Mouse (Mus musculus): ENCODE results near the gene Gm17949. TPM values are rescaled to one million over a fixed set of nuclear protein-coding genes. Genes with fewer than 3 reads are reported as not detected.
A peak's percentile ranks its signal among the peaks of the same experiment; 100 is the strongest.

Gene Gm17949
- total and polyA plus RNA-seq, 3 experiments: 0.08 to 0.13 TPM; not detected in 1

DNA sequence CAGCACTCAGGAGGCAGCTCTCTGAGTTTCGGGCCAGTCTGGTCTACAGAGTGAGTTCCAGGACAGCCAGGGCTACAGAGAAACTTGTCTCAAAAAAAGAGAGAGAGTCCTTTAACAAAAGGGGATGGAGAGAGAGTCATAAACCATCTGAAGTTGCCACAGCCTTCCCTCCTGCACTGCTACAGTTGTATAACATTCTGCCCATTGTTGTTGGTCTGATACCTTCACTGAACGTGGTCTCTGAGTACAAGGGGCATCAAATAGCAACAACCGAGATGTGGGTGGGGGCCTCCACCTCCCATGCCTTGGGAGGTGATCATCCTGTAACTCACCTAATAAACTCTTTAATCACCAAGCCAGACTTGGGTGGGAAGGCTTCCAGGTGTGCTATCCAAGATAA lies 25.6 kb upstream of the Gm17949 start:
- no peaks in the 10 kb centered on the region for H3K36me3 ChIP-seq (ENCODE audit: control insufficient read depth in 1 of 2, insufficient read depth in 2 of 2, low read length in 2 of 2)
- no peak overlapping the region for H3K4me3 ChIP-seq (ENCODE audit: control insufficient read depth in 1 of 2, insufficient read depth in 1 of 2, low read depth in 2 of 2, low read length in 2 of 2)
- H3K27me3 ChIP-seq (ENCODE audit: control insufficient read depth in 1 of 2, insufficient read depth in 2 of 2, low read length in 2 of 2): no peaks in the 10 kb centered on the region; a peak in 1 of 4 replicates
- H3K27ac ChIP-seq (ENCODE audit: control insufficient read depth, low read depth, low read length): no peak overlapping the region
- no peaks in the 10 kb centered on the region for H3K4me1 ChIP-seq (ENCODE audit: control insufficient read depth in 1 of 2, insufficient read depth in 2 of 2, low read length in 2 of 2)
- H3K9me3 ChIP-seq (replicated peaks; ENCODE audit: insufficient read depth, low read length): no peaks in the 10 kb centered on the region
- no peak overlapping the region for H3K9ac ChIP-seq (ENCODE audit: control insufficient read depth, low read depth, low read length, poor library complexity, severe bottlenecking)
- no peak for TF ChIP-seq BHLHE40 (IDR thresholded peaks at IDR 0.05; ENCODE audit: borderline replicate concordance, low read depth, low read length)
- TF ChIP-seq MYC (IDR thresholded peaks at IDR 0.05; ENCODE audit: low read depth, low read length): no peak
- DNase-seq (ENCODE audit: low read depth, low spot score): no peak
- H3K79me2 ChIP-seq (ENCODE audit: control insufficient read depth, insufficient read depth, low read length, poor library complexity): peaks cover 5% of the 10 kb centered on the region

DNA sequence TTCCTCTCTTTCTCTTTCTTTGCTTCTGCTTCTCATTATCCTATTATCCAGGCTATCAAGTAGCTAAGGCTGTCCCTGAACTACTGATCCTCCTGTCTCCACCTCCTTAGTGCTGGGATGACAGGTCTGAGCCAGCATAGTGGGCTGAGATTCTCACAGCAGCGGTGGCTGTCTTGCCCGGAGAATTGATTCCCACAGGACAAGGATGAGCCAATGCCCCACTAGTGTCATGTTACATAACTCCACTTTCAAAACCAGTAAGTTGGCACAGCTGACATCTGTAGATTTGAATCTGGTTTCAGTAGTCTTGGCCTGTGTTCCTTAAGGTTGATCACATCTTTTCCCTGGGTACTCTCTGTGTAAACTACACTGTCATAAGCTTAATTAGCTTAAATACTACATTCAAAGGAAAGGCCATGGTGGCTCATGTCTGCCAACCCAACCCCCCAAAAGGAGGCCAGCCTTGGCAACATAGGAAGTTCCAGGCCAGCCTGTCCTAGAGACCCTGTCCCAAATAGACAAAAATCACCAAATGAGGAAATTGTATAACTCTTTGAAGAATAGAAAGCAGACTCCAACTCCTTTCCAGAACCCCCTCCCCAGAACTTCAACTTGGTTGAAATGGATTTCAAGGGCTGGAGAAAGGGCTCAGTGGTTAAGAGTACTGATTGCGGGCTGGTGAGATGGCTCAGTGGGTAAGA lies 25.0 kb upstream of the Gm17949 start:
- no peak for TF ChIP-seq RAD21 (IDR thresholded peaks at IDR 0.05; ENCODE audit: low read depth, low read length)
- no peak for TF ChIP-seq CHD1 (IDR thresholded peaks at IDR 0.05; ENCODE audit: low read depth, low read length)
- Histone ChIP-seq H3K36me3 (ENCODE audit: control insufficient read depth in 1 of 2, insufficient read depth in 2 of 2, low read length in 2 of 2) (peaks cover 0 to 4% of the 10 kb centered on the region in 2 experiments; a peak in 2 of 4 replicates), H3K9me3 (replicated peaks; ENCODE audit: insufficient read depth, low read length) (no peaks in the 10 kb centered on the region), H3K4me1 (ENCODE audit: control insufficient read depth in 1 of 2, insufficient read depth in 2 of 2, low read length in 2 of 2) (peaks cover 0 to 5% of the 10 kb centered on the region in 2 experiments; a peak in 2 of 4 replicates), H3K4me3 (ENCODE audit: control insufficient read depth in 1 of 2, insufficient read depth in 1 of 2, low read depth in 2 of 2, low read length in 2 of 2) (no peak overlapping the region), H3K27ac (ENCODE audit: control insufficient read depth, low read depth, low read length) (no peak overlapping the region), H3K9ac (ENCODE audit: control insufficient read depth, low read depth, low read length, poor library complexity, severe bottlenecking) (no peak overlapping the region), H3K27me3 (ENCODE audit: control insufficient read depth in 1 of 2, insufficient read depth in 2 of 2, low read length in 2 of 2) (no peaks in the 10 kb centered on the region; a peak in 1 of 4 replicates), H3K79me2 (ENCODE audit: control insufficient read depth, insufficient read depth, low read length, poor library complexity) (peaks cover 11% of the 10 kb centered on the region)
- DNase-seq (ENCODE audit: low read depth, low spot score): no peak

DNA sequence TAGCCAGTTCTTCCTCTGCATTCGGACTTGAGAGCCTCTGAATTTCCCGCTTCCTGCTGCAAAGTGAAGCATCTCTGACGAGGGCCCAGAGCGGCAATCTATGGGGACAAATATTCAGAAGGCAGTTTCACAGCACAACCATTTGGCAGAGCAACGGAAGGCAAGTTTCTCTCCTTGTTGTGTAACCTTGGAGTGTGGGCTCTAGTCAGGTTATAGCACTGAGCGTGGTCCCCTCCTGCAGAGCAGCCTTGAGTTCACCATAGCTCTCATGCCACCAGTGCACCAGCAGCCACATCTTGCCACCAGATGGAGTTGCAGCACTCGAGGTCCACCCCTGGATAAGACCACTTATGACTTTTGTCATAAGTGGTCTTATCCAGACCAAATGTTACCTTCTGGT lies 22.8 kb upstream of the Gm17949 start:
- Histone ChIP-seq H3K27me3 (ENCODE audit: control insufficient read depth in 1 of 2, insufficient read depth in 2 of 2, low read length in 2 of 2) (no peaks in the 10 kb centered on the region), H3K4me1 (ENCODE audit: control insufficient read depth in 1 of 2, insufficient read depth in 2 of 2, low read length in 2 of 2) (peaks cover 0 to 11% of the 10 kb centered on the region in 2 experiments; a peak in 2 of 4 replicates), H3K4me3 (ENCODE audit: control insufficient read depth in 1 of 2, insufficient read depth in 1 of 2, low read depth in 2 of 2, low read length in 2 of 2) (no peak overlapping the region), H3K9ac (ENCODE audit: control insufficient read depth, low read depth, low read length, poor library complexity, severe bottlenecking) (no peak overlapping the region), H3K79me2 (ENCODE audit: control insufficient read depth, insufficient read depth, low read length, poor library complexity) (peaks cover 17% of the 10 kb centered on the region), H3K36me3 (ENCODE audit: control insufficient read depth in 1 of 2, insufficient read depth in 2 of 2, low read length in 2 of 2) (peaks cover 0 to 8% of the 10 kb centered on the region in 2 experiments; a peak in 3 of 4 replicates), H3K9me3 (replicated peaks; ENCODE audit: insufficient read depth, low read length) (no peaks in the 10 kb centered on the region), H3K27ac (ENCODE audit: control insufficient read depth, low read depth, low read length) (no peak overlapping the region)
- peak; percentile 7 to 31 (median 30); a peak in 4 of 6 replicates for TF ChIP-seq CTCF (IDR thresholded peaks at IDR 0.05 in 2 of 3, conservative IDR thresholded peaks at IDR 0.05 in 1 of 3; ENCODE audit: control insufficient read depth in 1 of 3, insufficient read depth in 1 of 3, low read depth in 2 of 3, low read length in 3 of 3, poor library complexity in 1 of 3, severe bottlenecking in 1 of 3)
- TF ChIP-seq ETS1 (IDR thresholded peaks at IDR 0.05; ENCODE audit: low read depth, low read length): no peak
- DNase-seq (ENCODE audit: low read depth, low spot score): no peak

DNA sequence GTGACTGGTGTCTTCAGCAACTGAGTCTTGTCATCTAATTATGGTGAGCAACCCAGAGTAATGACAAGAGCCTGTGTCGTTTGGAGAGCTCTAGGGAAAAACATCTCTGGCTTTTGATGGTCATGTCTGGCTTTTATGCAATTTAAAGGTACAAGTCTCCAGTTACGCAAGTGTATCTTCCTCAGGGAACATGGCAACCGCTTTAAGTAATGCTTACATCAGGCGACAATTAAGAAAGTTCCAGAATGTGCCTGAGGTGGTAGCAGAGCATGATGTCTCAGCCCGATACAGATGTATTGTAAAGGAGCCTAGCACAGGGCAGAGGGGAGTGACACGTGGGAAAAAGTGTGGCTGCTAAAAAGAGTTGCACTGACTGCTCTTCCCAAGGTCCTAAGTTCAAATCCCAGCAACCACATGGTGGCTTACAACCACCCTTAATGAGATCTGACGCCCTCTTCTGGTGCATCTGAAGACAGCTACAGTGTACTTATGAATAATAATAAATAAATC lies 22.3 kb upstream of the Gm17949 start:
- Histone ChIP-seq H3K4me3 (ENCODE audit: control insufficient read depth in 1 of 2, insufficient read depth in 1 of 2, low read depth in 2 of 2, low read length in 2 of 2) (peak overlapping the region in 1 of 2 experiments; percentile 72; a peak in 2 of 4 replicates), H3K9ac (ENCODE audit: control insufficient read depth, low read depth, low read length, poor library complexity, severe bottlenecking) (no peak overlapping the region), H3K9me3 (replicated peaks; ENCODE audit: insufficient read depth, low read length) (no peaks in the 10 kb centered on the region), H3K27me3 (ENCODE audit: control insufficient read depth in 1 of 2, insufficient read depth in 2 of 2, low read length in 2 of 2) (no peaks in the 10 kb centered on the region), H3K4me1 (ENCODE audit: control insufficient read depth in 1 of 2, insufficient read depth in 2 of 2, low read length in 2 of 2) (peaks cover 0 to 11% of the 10 kb centered on the region in 2 experiments; a peak in 2 of 4 replicates), H3K27ac (ENCODE audit: control insufficient read depth, low read depth, low read length) (no peak overlapping the region), H3K36me3 (ENCODE audit: control insufficient read depth in 1 of 2, insufficient read depth in 2 of 2, low read length in 2 of 2) (peaks cover 0 to 8% of the 10 kb centered on the region in 2 experiments; a peak in 3 of 4 replicates), H3K79me2 (ENCODE audit: control insufficient read depth, insufficient read depth, low read length, poor library complexity) (peaks cover 17% of the 10 kb centered on the region)
- DNase-seq (ENCODE audit: low read depth, low spot score): peak; percentile 34
- no peak for TF ChIP-seq MEF2A (IDR thresholded peaks at IDR 0.05; ENCODE audit: extremely low read depth, insufficient replicate concordance, low read depth, low read length, poor library complexity, severe bottlenecking)
- TF ChIP-seq SMC3 (IDR thresholded peaks at IDR 0.05; ENCODE audit: low read depth, low read length): no peak
- TF ChIP-seq POLR2AphosphoS2 (IDR thresholded peaks at IDR 0.05; ENCODE audit: low read length): no peak
- TF ChIP-seq RCOR1 (IDR thresholded peaks at IDR 0.05; ENCODE audit: low read depth, low read length): no peak
- no peak for TF ChIP-seq UBTF (IDR thresholded peaks at IDR 0.05; ENCODE audit: borderline replicate concordance, insufficient read depth, low read depth, low read length)
- no peak for TF ChIP-seq RAD21 (IDR thresholded peaks at IDR 0.05; ENCODE audit: low read depth, low read length)
- TF ChIP-seq HCFC1 (IDR thresholded peaks at IDR 0.05; ENCODE audit: low read depth, low read length): no peak
- no peak for TF ChIP-seq CHD2 (IDR thresholded peaks at IDR 0.05; ENCODE audit: low read length)
